Mouse (Mus musculus): Measurements from ENCODE around the gene 2310022B05Rik.

- TF ChIP-seq CTCF (conservative IDR thresholded peaks at IDR 0.05; ENCODE audit: insufficient read depth, insufficient read length, low read depth, low read length): no peak
- no peak for TF ChIP-seq POLR2A (IDR thresholded peaks at IDR 0.05; ENCODE audit: low read depth, low read length)
Measured at GRCm38 (mm10) chr8:124614325-124614724, 48.8 kb downstream of the 2310022B05Rik start.

All from kidney, adult 2 months (tissue).